Mouse (Mus musculus) forebrain, embryonic 12.5 days (tissue): Measurements from ENCODE around the gene Fgf12. TPM values are rescaled to one million over a fixed set of nuclear protein-coding genes. Genes with fewer than 3 reads are reported as not detected.

Experiments
- ATAC-seq: fragments of 200-750 bp; cut with Nextera tagmentation; 2 replicates; pipeline ENCODE4 v1.8.0; 2017; ENCODE audit warnings: moderate TSS enrichment; ENCODE audit not compliant: low FRiP score
- H3K27ac ChIP-seq: fragments of 300-500 bp; sonication (generic); 2 replicates; pipeline ENCODE4 v1.5.1; 2016; ENCODE audit warnings: mild to moderate bottlenecking
- H3K27me3 ChIP-seq: fragments of 300-500 bp; sonication (generic); 2 replicates; pipeline ENCODE4 v1.6.1; 2016; ENCODE audit warnings: mild to moderate bottlenecking
- H3K36me3 ChIP-seq: fragments of 300-500 bp; sonication (generic); replicated peaks from 2 replicates; pipeline ENCODE4 v1.6.1; 2016; ENCODE audit warnings: mild to moderate bottlenecking
- H3K4me1 ChIP-seq: fragments of 300-500 bp; sonication (generic); 2 replicates; pipeline ENCODE4 v1.6.1; 2016
- H3K4me2 ChIP-seq: fragments of 300-500 bp; sonication (generic); 2 replicates; pipeline ENCODE4 v1.6.1; 2016; ENCODE audit warnings: mild to moderate bottlenecking, moderate library complexity
- H3K4me3 ChIP-seq: fragments of 300-500 bp; sonication (generic); replicated peaks from 2 replicates; pipeline ENCODE4 v1.5.1; 2016; ENCODE audit warnings: mild to moderate bottlenecking
- H3K9ac ChIP-seq: fragments of 300-500 bp; sonication (generic); 2 replicates; pipeline ENCODE4 v1.6.1; 2016; ENCODE audit warnings: mild to moderate bottlenecking
- H3K9me3 ChIP-seq: fragments of 300-500 bp; sonication (generic); 2 replicates; pipeline ENCODE4 v1.6.1; 2016
- WGBS: fragments of 180-500 bp; shearing (Covaris S2); methylation state at CpG from one replicate; pipeline ENCODE4 v1.1.7; 2016; 5-methylcytosine and 5-hydroxymethylcytosine counted together
- polyA plus RNA-seq: library from polyadenylated mRNA; unstranded; fragments of >200 nt; fragmentation: Nextera tagmentation; extraction: Ambion mirVana; gene quantifications from 2 replicates; pipeline ENCODE4 v1.2.1, GENCODE M21; 2016

The Fgf12 gene
- polyA plus RNA-seq, 1 experiment from 2014 or later: 5.6 TPM

- H3K36me3 ChIP-seq: no peaks in the 10 kb centered on the region
- H3K4me3 ChIP-seq: peak overlapping the region; percentile 76
- H3K27ac ChIP-seq: no peak overlapping the region
- H3K4me1 ChIP-seq: peaks cover 18% of the 10 kb centered on the region
- H3K4me2 ChIP-seq: peak overlapping the region; percentile 97
- no peaks in the 10 kb centered on the region for H3K9me3 ChIP-seq
- ATAC-seq: peak; percentile 33; the same call in 1 of the 2 replicates
- H3K9ac ChIP-seq: peak overlapping the region; percentile 50
- under 1% methylated on average over 51 of the region's 51 CpGs for WGBS
- H3K27me3 ChIP-seq: peaks cover 41% of the 10 kb centered on the region
Measured at GRCm38 (mm10) chr16:28444993-28445799, 307.7 kb downstream of the Fgf12 start.

- Histone ChIP-seq H3K4me1 (no peaks in the 10 kb centered on the region), H3K9me3 (no peaks in the 10 kb centered on the region), H3K9ac (no peak overlapping the region), H3K36me3 (no peaks in the 10 kb centered on the region), H3K4me3 (no peak overlapping the region), H3K27ac (no peak overlapping the region), H3K4me2 (no peak overlapping the region), H3K27me3 (no peaks in the 10 kb centered on the region)
- ATAC-seq: no peak
- WGBS: 96% methylated on average over 1 of the region's 1 CpGs
Measured at GRCm38 (mm10) chr16:28421617-28422016, 331.3 kb downstream of the Fgf12 start.

GRCm38 (mm10) chr16:28419693-28420299, 333.1 kb downstream of the Fgf12 start:
- 84% methylated on average over 3 of the region's 3 CpGs for whole genome bisulfite sequencing
- Histone ChIP-seq H3K27me3 (no peaks in the 10 kb centered on the region), H3K36me3 (no peaks in the 10 kb centered on the region), H3K4me3 (no peak overlapping the region), H3K4me1 (no peaks in the 10 kb centered on the region), H3K9ac (no peak overlapping the region), H3K27ac (no peak overlapping the region), H3K4me2 (no peak overlapping the region), H3K9me3 (no peaks in the 10 kb centered on the region)
- no peak for ATAC-seq

GRCm38 (mm10) chr16:28411210-28411817, 341.6 kb downstream of the Fgf12 start:
- Histone ChIP-seq H3K4me2 (no peak overlapping the region), H3K9ac (no peak overlapping the region), H3K27ac (no peak overlapping the region), H3K4me3 (no peak overlapping the region), H3K36me3 (no peaks in the 10 kb centered on the region), H3K4me1 (no peaks in the 10 kb centered on the region), H3K9me3 (no peaks in the 10 kb centered on the region), H3K27me3 (no peaks in the 10 kb centered on the region)
- ATAC-seq: no peak
- 88% methylated on average over 5 of the region's 5 CpGs for whole genome bisulfite sequencing

- Histone ChIP-seq H3K36me3 (no peaks in the 10 kb centered on the region), H3K9me3 (no peaks in the 10 kb centered on the region), H3K27me3 (no peaks in the 10 kb centered on the region), H3K4me2 (no peak overlapping the region), H3K9ac (no peak overlapping the region), H3K4me3 (no peak overlapping the region), H3K4me1 (no peaks in the 10 kb centered on the region), H3K27ac (no peak overlapping the region)
- 76% methylated on average over 7 of the region's 7 CpGs for WGBS
- no peak for ATAC-seq
Measured at GRCm38 (mm10) chr16:28408294-28408693, 344.6 kb downstream of the Fgf12 start.

- no peak overlapping the region for H3K4me3 ChIP-seq
- H3K27ac ChIP-seq: no peak overlapping the region
- no peaks in the 10 kb centered on the region for H3K9me3 ChIP-seq
- no peaks in the 10 kb centered on the region for H3K4me1 ChIP-seq
- WGBS: 73% methylated on average over 2 of the region's 2 CpGs
- no peaks in the 10 kb centered on the region for H3K36me3 ChIP-seq
- no peaks in the 10 kb centered on the region for H3K27me3 ChIP-seq
- no peak overlapping the region for H3K9ac ChIP-seq
- no peak overlapping the region for H3K4me2 ChIP-seq
- no peak for ATAC-seq
Measured at GRCm38 (mm10) chr16:28407892-28408291, 345.0 kb downstream of the Fgf12 start.

- Histone ChIP-seq H3K36me3 (no peaks in the 10 kb centered on the region), H3K4me2 (no peak overlapping the region), H3K27me3 (no peaks in the 10 kb centered on the region), H3K27ac (no peak overlapping the region), H3K9ac (no peak overlapping the region), H3K9me3 (no peaks in the 10 kb centered on the region), H3K4me1 (no peaks in the 10 kb centered on the region), H3K4me3 (no peak overlapping the region)
- ATAC-seq: no peak
- WGBS: 100% methylated on average over 1 of the region's 1 CpGs
Measured at GRCm38 (mm10) chr16:28404156-28404555, 348.7 kb downstream of the Fgf12 start.

- 60% methylated on average over 4 of the region's 4 CpGs for WGBS
- H3K27me3 ChIP-seq: no peaks in the 10 kb centered on the region
- H3K4me3 ChIP-seq: no peak overlapping the region
- no peak overlapping the region for H3K4me2 ChIP-seq
- H3K4me1 ChIP-seq: no peaks in the 10 kb centered on the region
- no peak overlapping the region for H3K27ac ChIP-seq
- no peaks in the 10 kb centered on the region for H3K36me3 ChIP-seq
- H3K9me3 ChIP-seq: no peaks in the 10 kb centered on the region
- H3K9ac ChIP-seq: no peak overlapping the region
- ATAC-seq: no peak
Measured at GRCm38 (mm10) chr16:28402701-28403100, 350.2 kb downstream of the Fgf12 start.

- Histone ChIP-seq H3K4me2 (no peak overlapping the region), H3K27ac (no peak overlapping the region), H3K9ac (no peak overlapping the region), H3K9me3 (no peaks in the 10 kb centered on the region), H3K27me3 (no peaks in the 10 kb centered on the region), H3K4me1 (no peaks in the 10 kb centered on the region), H3K4me3 (no peak overlapping the region), H3K36me3 (no peaks in the 10 kb centered on the region)
- no peak for ATAC-seq
- WGBS: 88% methylated on average over 5 of the region's 5 CpGs
Measured at GRCm38 (mm10) chr16:28391283-28391682, 361.6 kb downstream of the Fgf12 start.

GRCm38 (mm10) chr16:28389114-28389513, 363.8 kb downstream of the Fgf12 start:
- no peaks in the 10 kb centered on the region for H3K27me3 ChIP-seq
- H3K4me1 ChIP-seq: no peaks in the 10 kb centered on the region
- 84% methylated on average over 4 of the region's 4 CpGs for WGBS
- no peak overlapping the region for H3K9ac ChIP-seq
- no peaks in the 10 kb centered on the region for H3K36me3 ChIP-seq
- no peak overlapping the region for H3K4me3 ChIP-seq
- no peak for ATAC-seq
- no peak overlapping the region for H3K27ac ChIP-seq
- no peaks in the 10 kb centered on the region for H3K9me3 ChIP-seq
- no peak overlapping the region for H3K4me2 ChIP-seq

GRCm38 (mm10) chr16:28374790-28375189, 378.1 kb downstream of the Fgf12 start:
- WGBS: 92% methylated on average over 2 of the region's 2 CpGs
- ATAC-seq: no peak
- no peaks in the 10 kb centered on the region for H3K27me3 ChIP-seq
- H3K4me1 ChIP-seq: no peaks in the 10 kb centered on the region
- no peak overlapping the region for H3K4me2 ChIP-seq
- no peak overlapping the region for H3K9ac ChIP-seq
- no peaks in the 10 kb centered on the region for H3K9me3 ChIP-seq
- no peak overlapping the region for H3K27ac ChIP-seq
- no peak overlapping the region for H3K4me3 ChIP-seq
- no peaks in the 10 kb centered on the region for H3K36me3 ChIP-seq

GRCm38 (mm10) chr16:28373311-28373710, 379.6 kb downstream of the Fgf12 start:
- no peak overlapping the region for H3K4me3 ChIP-seq
- no peak overlapping the region for H3K9ac ChIP-seq
- no peaks in the 10 kb centered on the region for H3K9me3 ChIP-seq
- H3K4me2 ChIP-seq: no peak overlapping the region
- no peak for ATAC-seq
- no peaks in the 10 kb centered on the region for H3K27me3 ChIP-seq
- no peaks in the 10 kb centered on the region for H3K4me1 ChIP-seq
- H3K27ac ChIP-seq: no peak overlapping the region
- H3K36me3 ChIP-seq: no peaks in the 10 kb centered on the region
